Mouse (Mus musculus): ENCODE data around the gene Casz1. TPM values are rescaled to one million over a fixed set of nuclear protein-coding genes. Genes with fewer than 3 reads are reported as not detected.

Casz1 gene
- polyA plus RNA-seq, 1 experiment from 2014 or later = 4.9 TPM

- Histone ChIP-seq H3K4me1 (ENCODE audit: control insufficient read depth, insufficient read depth, low read length) (peaks cover 16% of the 10 kb centered on the region), H3K4me3 (ENCODE audit: low read depth, low read length) (no peak overlapping the region), H3K36me3 (ENCODE audit: control insufficient read depth, insufficient read depth, low read length) (no peaks in the 10 kb centered on the region), H3K4me2 (ENCODE audit: low read depth) (no peak overlapping the region), H3K27ac (ENCODE audit: low read depth, low read length) (no peak overlapping the region), H3K27me3 (ENCODE audit: control insufficient read depth, insufficient read depth, low read length) (peaks cover 72% of the 10 kb centered on the region), H3K9me3 (ENCODE audit: control insufficient read depth, low read length) (no peaks in the 10 kb centered on the region), H3K9ac (ENCODE audit: low read length) (no peak overlapping the region)
- 37% methylated on average over 10 of the region's 10 CpGs for WGBS
- DNase-seq (ENCODE audit: low spot score) (peak; percentile 55), ATAC-seq (ENCODE audit: insufficient read depth, low FRiP score, low TSS enrichment) (no peak)
These were observed 67.6 kb downstream of the Casz1 start for GRCm38 (mm10) chr4:148871751-148872334.

- H3K27ac ChIP-seq (ENCODE audit: low read depth, low read length) = no peak overlapping the region
- no peak overlapping the region for H3K9ac ChIP-seq (ENCODE audit: low read length)
- H3K36me3 ChIP-seq (ENCODE audit: control insufficient read depth, insufficient read depth, low read length) = no peaks in the 10 kb centered on the region
- H3K4me1 ChIP-seq (ENCODE audit: control insufficient read depth, insufficient read depth, low read length) = peaks cover 16% of the 10 kb centered on the region
- 55% methylated on average over 9 of the region's 9 CpGs for WGBS
- H3K27me3 ChIP-seq (ENCODE audit: control insufficient read depth, insufficient read depth, low read length) = peaks cover 78% of the 10 kb centered on the region
- H3K4me2 ChIP-seq (ENCODE audit: low read depth) = no peak overlapping the region
- ATAC-seq (ENCODE audit: insufficient read depth, low FRiP score, low TSS enrichment) (no peak), DNase-seq (ENCODE audit: low spot score) (no peak)
- H3K9me3 ChIP-seq (ENCODE audit: control insufficient read depth, low read length) = no peaks in the 10 kb centered on the region
- no peak overlapping the region; the same call in 1 of the 2 replicates for H3K4me3 ChIP-seq (ENCODE audit: low read depth, low read length)
These were observed 68.1 kb downstream of the Casz1 start for GRCm38 (mm10) chr4:148872372-148872771.

- WGBS = 68% methylated on average over 12 of the region's 12 CpGs
- Histone ChIP-seq H3K4me2 (ENCODE audit: low read depth) (no peak overlapping the region), H3K9ac (ENCODE audit: low read length) (no peak overlapping the region), H3K9me3 (ENCODE audit: control insufficient read depth, low read length) (no peaks in the 10 kb centered on the region), H3K27me3 (ENCODE audit: control insufficient read depth, insufficient read depth, low read length) (peaks cover 78% of the 10 kb centered on the region), H3K27ac (ENCODE audit: low read depth, low read length) (no peak overlapping the region), H3K4me3 (ENCODE audit: low read depth, low read length) (no peak overlapping the region; the same call in 1 of the 2 replicates), H3K4me1 (ENCODE audit: control insufficient read depth, insufficient read depth, low read length) (peaks cover 13% of the 10 kb centered on the region), H3K36me3 (ENCODE audit: control insufficient read depth, insufficient read depth, low read length) (no peaks in the 10 kb centered on the region)
- DNase-seq (ENCODE audit: low spot score) (no peak), ATAC-seq (ENCODE audit: insufficient read depth, low FRiP score, low TSS enrichment) (no peak)
These were observed 68.6 kb downstream of the Casz1 start for GRCm38 (mm10) chr4:148872783-148873182.

- DNase-seq (ENCODE audit: low spot score) = no peak
- no peak overlapping the region for H3K4me2 ChIP-seq (ENCODE audit: low read depth)
- H3K9ac ChIP-seq (ENCODE audit: low read length) = no peak overlapping the region
- 84% methylated on average over 9 of the region's 9 CpGs for WGBS
- no peak for ATAC-seq (ENCODE audit: insufficient read depth, low FRiP score, low TSS enrichment)
- no peak overlapping the region for H3K4me3 ChIP-seq (ENCODE audit: low read depth, low read length)
- peaks cover 83% of the 10 kb centered on the region for H3K27me3 ChIP-seq (ENCODE audit: control insufficient read depth, insufficient read depth, low read length)
- H3K9me3 ChIP-seq (ENCODE audit: control insufficient read depth, low read length) = no peaks in the 10 kb centered on the region
- H3K4me1 ChIP-seq (ENCODE audit: control insufficient read depth, insufficient read depth, low read length) = peaks cover 15% of the 10 kb centered on the region
- no peak overlapping the region for H3K27ac ChIP-seq (ENCODE audit: low read depth, low read length)
- H3K36me3 ChIP-seq (ENCODE audit: control insufficient read depth, insufficient read depth, low read length) = no peaks in the 10 kb centered on the region
These were observed 71.9 kb downstream of the Casz1 start for GRCm38 (mm10) chr4:148876166-148876565.

GRCm38 (mm10) chr4:148876867-148877266 is 72.6 kb downstream of the Casz1 start:
- Histone ChIP-seq H3K9me3 (ENCODE audit: control insufficient read depth, low read length) (no peaks in the 10 kb centered on the region), H3K4me2 (ENCODE audit: low read depth) (no peak overlapping the region), H3K27ac (ENCODE audit: low read depth, low read length) (no peak overlapping the region), H3K36me3 (ENCODE audit: control insufficient read depth, insufficient read depth, low read length) (no peaks in the 10 kb centered on the region), H3K9ac (ENCODE audit: low read length) (no peak overlapping the region), H3K4me1 (ENCODE audit: control insufficient read depth, insufficient read depth, low read length) (peaks cover 13% of the 10 kb centered on the region), H3K4me3 (ENCODE audit: low read depth, low read length) (no peak overlapping the region), H3K27me3 (ENCODE audit: control insufficient read depth, insufficient read depth, low read length) (peaks cover 87% of the 10 kb centered on the region)
- no peak for ATAC-seq (ENCODE audit: insufficient read depth, low FRiP score, low TSS enrichment)
- no peak for DNase-seq (ENCODE audit: low spot score)
- 84% methylated on average over 8 of the region's 8 CpGs for WGBS

- Histone ChIP-seq H3K27ac (ENCODE audit: low read depth, low read length) (no peak overlapping the region), H3K4me1 (ENCODE audit: control insufficient read depth, insufficient read depth, low read length) (peaks cover 11% of the 10 kb centered on the region), H3K9ac (ENCODE audit: low read length) (no peak overlapping the region), H3K27me3 (ENCODE audit: control insufficient read depth, insufficient read depth, low read length) (peaks cover 86% of the 10 kb centered on the region), H3K4me3 (ENCODE audit: low read depth, low read length) (no peak overlapping the region), H3K9me3 (ENCODE audit: control insufficient read depth, low read length) (no peaks in the 10 kb centered on the region), H3K4me2 (ENCODE audit: low read depth) (no peak overlapping the region), H3K36me3 (ENCODE audit: control insufficient read depth, insufficient read depth, low read length) (no peaks in the 10 kb centered on the region)
- DNase-seq (ENCODE audit: low spot score) = no peak
- 60% methylated on average over 11 of the region's 11 CpGs for WGBS
- ATAC-seq (ENCODE audit: insufficient read depth, low FRiP score, low TSS enrichment) = no peak
These were observed 74.2 kb downstream of the Casz1 start for GRCm38 (mm10) chr4:148878192-148878983.

- Histone ChIP-seq H3K4me1 (ENCODE audit: control insufficient read depth, insufficient read depth, low read length) (peaks cover 13% of the 10 kb centered on the region), H3K27ac (ENCODE audit: low read depth, low read length) (no peak overlapping the region), H3K9me3 (ENCODE audit: control insufficient read depth, low read length) (no peaks in the 10 kb centered on the region), H3K9ac (ENCODE audit: low read length) (no peak overlapping the region), H3K4me3 (ENCODE audit: low read depth, low read length) (no peak overlapping the region), H3K4me2 (ENCODE audit: low read depth) (no peak overlapping the region), H3K36me3 (ENCODE audit: control insufficient read depth, insufficient read depth, low read length) (no peaks in the 10 kb centered on the region), H3K27me3 (ENCODE audit: control insufficient read depth, insufficient read depth, low read length) (peaks cover 86% of the 10 kb centered on the region)
- DNase-seq (ENCODE audit: low spot score) = no peak
- no peak for ATAC-seq (ENCODE audit: insufficient read depth, low FRiP score, low TSS enrichment)
- 65% methylated on average over 11 of the region's 11 CpGs for WGBS
These were observed 74.9 kb downstream of the Casz1 start for GRCm38 (mm10) chr4:148878984-148879610.

GRCm38 (mm10) chr4:148879631-148880030 is 75.4 kb downstream of the Casz1 start:
- no peak for ATAC-seq (ENCODE audit: insufficient read depth, low FRiP score, low TSS enrichment)
- Histone ChIP-seq H3K4me1 (ENCODE audit: control insufficient read depth, insufficient read depth, low read length) (peaks cover 16% of the 10 kb centered on the region), H3K27me3 (ENCODE audit: control insufficient read depth, insufficient read depth, low read length) (peaks cover 86% of the 10 kb centered on the region), H3K4me2 (ENCODE audit: low read depth) (no peak overlapping the region), H3K4me3 (ENCODE audit: low read depth, low read length) (no peak overlapping the region), H3K9me3 (ENCODE audit: control insufficient read depth, low read length) (no peaks in the 10 kb centered on the region), H3K36me3 (ENCODE audit: control insufficient read depth, insufficient read depth, low read length) (no peaks in the 10 kb centered on the region), H3K27ac (ENCODE audit: low read depth, low read length) (no peak overlapping the region), H3K9ac (ENCODE audit: low read length) (no peak overlapping the region)
- no peak for DNase-seq (ENCODE audit: low spot score)
- WGBS = 78% methylated on average over 3 of the region's 3 CpGs
